Mouse (Mus musculus) activated CD4-positive, CD25-positive, alpha-beta regulatory T cell, adult 4 months (primary cell): ENCODE measurements around the gene Armc2. TPM values are rescaled to one million over a fixed set of nuclear protein-coding genes. Genes with fewer than 3 reads are reported as not detected.

Experiments
- ATAC-seq: one replicate; pipeline ENCODE4 v1.8.0; 2017
- polyA plus RNA-seq, 2 experiments: library from polyadenylated mRNA; unstranded; fragments of 100-300 nt; shearing (Covaris generic); gene quantifications; one replicate each; pipeline ENCODE4 v1.2.1; 2017

Gene Armc2
- under 1 TPM; 0.32 to 0.46 TPM for polyA plus RNA-seq

GRCm38 (mm10) chr10:42018016-42018949, at the start of gene Armc2:
Gene Armc2 (minus strand): TSS chr10:42018442.
- peak; percentile 54 for ATAC-seq

- no peak for ATAC-seq
Observed at GRCm38 (mm10) chr10:42064446-42064845, 46.2 kb upstream of the Armc2 start.

- no peak for ATAC-seq
Observed at GRCm38 (mm10) chr10:42059522-42059921, 41.3 kb upstream of the Armc2 start.

GRCm38 (mm10) chr10:42057746-42058145, 39.5 kb upstream of the Armc2 start:
- no peak for ATAC-seq

- peak; percentile 59 for ATAC-seq
Observed at GRCm38 (mm10) chr10:42057231-42057601, 39.0 kb upstream of the Armc2 start.

- ATAC-seq: no peak
Observed at GRCm38 (mm10) chr10:42056486-42057230, 38.4 kb upstream of the Armc2 start.

- peak; percentile 70 for ATAC-seq
Observed at GRCm38 (mm10) chr10:42055224-42056165, 37.3 kb upstream of the Armc2 start.

- no peak for ATAC-seq
Observed at GRCm38 (mm10) chr10:42051069-42051468, 32.8 kb upstream of the Armc2 start.

- no peak for ATAC-seq
Observed at GRCm38 (mm10) chr10:42048648-42049047, 30.4 kb upstream of the Armc2 start.

- no peak for ATAC-seq
Observed at GRCm38 (mm10) chr10:42044574-42044973, 26.3 kb upstream of the Armc2 start.

- no peak for ATAC-seq
Observed at GRCm38 (mm10) chr10:42043307-42043706, 25.1 kb upstream of the Armc2 start.

GRCm38 (mm10) chr10:42042881-42043280, 24.6 kb upstream of the Armc2 start:
- ATAC-seq: no peak

- no peak for ATAC-seq
Observed at GRCm38 (mm10) chr10:42042087-42042486, 23.8 kb upstream of the Armc2 start.

GRCm38 (mm10) chr10:42038571-42038970, 20.3 kb upstream of the Armc2 start:
- no peak for ATAC-seq

- no peak for ATAC-seq
Observed at GRCm38 (mm10) chr10:42037301-42037870, 19.1 kb upstream of the Armc2 start.

- ATAC-seq: no peak
Observed at GRCm38 (mm10) chr10:42036846-42037245, 18.6 kb upstream of the Armc2 start.

- ATAC-seq: no peak
Observed at GRCm38 (mm10) chr10:42033571-42033970, 15.3 kb upstream of the Armc2 start.

GRCm38 (mm10) chr10:42031021-42031420, 12.8 kb upstream of the Armc2 start:
- peak; percentile 97 for ATAC-seq

GRCm38 (mm10) chr10:42029502-42029901, 11.3 kb upstream of the Armc2 start:
- ATAC-seq: no peak

GRCm38 (mm10) chr10:42027337-42027736, 9.1 kb upstream of the Armc2 start:
- no peak for ATAC-seq

- ATAC-seq: no peak
Observed at GRCm38 (mm10) chr10:42024406-42024805, 6.2 kb upstream of the Armc2 start.

- no peak for ATAC-seq
Observed at GRCm38 (mm10) chr10:42021536-42021935, 3.3 kb upstream of the Armc2 start.
